ENCODE assay signal across 8 mouse cellular contexts in genomic region chr3:84478896-84479292, GRCm38 (mm10). TPM values are rescaled to one million over a fixed set of nuclear protein-coding genes. Genes with fewer than 3 reads are reported as not detected.
DNase-seq lines count a peak whose midpoint lies in the region; ATAC-seq and TF ChIP-seq lines count a peak whose summit lies in the region.

No protein-coding gene starts in this region.

- WGBS in embryonic facial prominence, embryonic 15.5 days, result 12% methylated on average over 12 of the region's 12 CpGs
- 2% methylated on average over 12 of the region's 12 CpGs for WGBS in limb, embryonic 11.5 days
- WGBS in neural tube, embryonic 13.5 days, result 2% methylated on average over 12 of the region's 12 CpGs

- no peaks in the 10 kb centered on the region for H3K9me3 ChIP-seq in embryonic facial prominence, embryonic 15.5 days (replicated peaks)
- no peaks in the 10 kb centered on the region for H3K9me3 ChIP-seq in limb, embryonic 11.5 days (ENCODE audit: control insufficient read depth, low read length)
- H3K9me3 ChIP-seq in neural tube, embryonic 13.5 days, result no peaks in the 10 kb centered on the region

- no peak for DNase-seq in left cerebral cortex, adult 2 months (ENCODE audit: extremely low spot score in 1 of 2, low spot score in 2 of 2)
- no peak for DNase-seq in left cerebral cortex, postnatal 36 days (ENCODE audit: low spot score in 2 of 2)
- peak; percentile 38 for DNase-seq in limb, embryonic 11.5 days (ENCODE audit: low spot score)
- no peak for DNase-seq in right cerebral cortex, adult 2 months (ENCODE audit: low spot score in 2 of 2)
- DNase-seq in left cerebral cortex, postnatal 10 days (ENCODE audit: extremely low spot score in 1 of 2, low spot score in 2 of 2), result no peak
- no peak for DNase-seq in urinary bladder, adult 2 months (ENCODE audit: low spot score)

- H3K36me3 ChIP-seq in embryonic facial prominence, embryonic 15.5 days, result no peaks in the 10 kb centered on the region
- H3K36me3 ChIP-seq in limb, embryonic 11.5 days (ENCODE audit: control insufficient read depth, insufficient read depth, low read length), result no peaks in the 10 kb centered on the region
- no peaks in the 10 kb centered on the region for H3K36me3 ChIP-seq in neural tube, embryonic 13.5 days

- H3K9ac ChIP-seq in embryonic facial prominence, embryonic 15.5 days, result 0 out of 2 replicates have a peak overlapping the region, but pooled peaks have one; percentile 45
- H3K9ac ChIP-seq in limb, embryonic 11.5 days (ENCODE audit: low read length), result no peak overlapping the region; the same call in 1 of the 2 replicates
- H3K9ac ChIP-seq in neural tube, embryonic 13.5 days, result peak overlapping the region; percentile 84

- intact Hi-C loops in left cerebral cortex, adult 2 months (cut with DNase I), result no loop called here
- intact Hi-C loops in left cerebral cortex, postnatal 36 days (cut with DNase I), result no loop called here
- intact Hi-C loops in left cerebral cortex, postnatal 10 days (cut with DNase I), result no loop called here

- TF ChIP-seq CTCF in left cerebral cortex, adult 2 months (IDR thresholded peaks at IDR 0.05), result no peak

- H3K27me3 ChIP-seq in embryonic facial prominence, embryonic 15.5 days, result peaks cover 25% of the 10 kb centered on the region
- H3K27me3 ChIP-seq in limb, embryonic 11.5 days (ENCODE audit: control insufficient read depth, insufficient read depth, low read length), result peaks cover 37% of the 10 kb centered on the region
- peaks cover 40% of the 10 kb centered on the region for H3K27me3 ChIP-seq in neural tube, embryonic 13.5 days

- peak overlapping the region; percentile 68 for H3K4me3 ChIP-seq in left cerebral cortex, adult 2 months
- peak overlapping the region; percentile 63 for H3K4me3 ChIP-seq in embryonic facial prominence, embryonic 15.5 days (replicated peaks)
- H3K4me3 ChIP-seq in limb, embryonic 11.5 days (ENCODE audit: low read depth, low read length), result peak overlapping the region; percentile 53
- peak overlapping the region; percentile 70 for H3K4me3 ChIP-seq in neural tube, embryonic 13.5 days

- ATAC-seq in embryonic facial prominence, embryonic 15.5 days (ENCODE audit: insufficient number of reproducible peaks, low FRiP score, low TSS enrichment, low read depth), result no peak
- ATAC-seq in limb, embryonic 11.5 days (ENCODE audit: insufficient number of reproducible peaks, low FRiP score, low TSS enrichment, low read depth), result no peak
- ATAC-seq in neural tube, embryonic 13.5 days (ENCODE audit: low read depth), result no peak

- H3K4me2 ChIP-seq in embryonic facial prominence, embryonic 15.5 days (replicated peaks), result peak overlapping the region; percentile 99
- H3K4me2 ChIP-seq in limb, embryonic 11.5 days (ENCODE audit: low read depth, severe bottlenecking), result peak overlapping the region; percentile 99
- peak overlapping the region; percentile 97 for H3K4me2 ChIP-seq in neural tube, embryonic 13.5 days

- H3K27ac ChIP-seq in left cerebral cortex, adult 2 months, result no peak overlapping the region
- H3K27ac ChIP-seq in embryonic facial prominence, embryonic 15.5 days (replicated peaks), result no peak overlapping the region
- H3K27ac ChIP-seq in limb, embryonic 11.5 days (replicated peaks; ENCODE audit: low read depth, low read length), result no peak overlapping the region
- H3K27ac ChIP-seq in neural tube, embryonic 13.5 days (replicated peaks), result no peak overlapping the region

- H3K4me1 ChIP-seq in embryonic facial prominence, embryonic 15.5 days, result peaks cover 40% of the 10 kb centered on the region
- peaks cover 10% of the 10 kb centered on the region; the same call in 1 of the 2 replicates for H3K4me1 ChIP-seq in limb, embryonic 11.5 days (ENCODE audit: control insufficient read depth, insufficient read depth, low read length)
- peaks cover 41% of the 10 kb centered on the region for H3K4me1 ChIP-seq in neural tube, embryonic 13.5 days (replicated peaks)

RNA-seq across cellular contexts. Expression of gene Fhdc1, which starts 1.3 kb away (rescaled TPM):
- 1 to 10 TPM; 3.4 to 4.5 TPM for total RNA-seq in left cerebral cortex, adult 2 months (2021)
- 1 to 10 TPM; 4.1 to 4.6 TPM for total RNA-seq in left cerebral cortex, postnatal 36 days (2021)
- 10.8 and 11.4 TPM in 2 replicates for polyA plus RNA-seq in embryonic facial prominence, embryonic 15.5 days (2015; fragmentation: Nextera tagmentation; extraction: Ambion mirVana)
- 2.2 and 2.8 TPM in 2 replicates for polyA plus RNA-seq in limb, embryonic 11.5 days (2014; fragmentation: Nextera tagmentation; extraction: Ambion mirVana)
- 6.3 and 6.5 TPM in 2 replicates for polyA plus RNA-seq in neural tube, embryonic 13.5 days (2015; fragmentation: Nextera tagmentation; extraction: Ambion mirVana)
- total RNA-seq in left cerebral cortex, postnatal 10 days (2021), result 1 to 10 TPM; 2.2 to 2.3 TPM
- polyA plus RNA-seq in urinary bladder, adult 2 months (2012; rRNA removed), result 10.5 and 13.5 TPM in 2 replicates
